Mouse (Mus musculus) c-Kit-positive CD71-negative TER-119-negative erythroid progenitor cells, embryonic 14.5 days (primary cell): ENCODE measurements around the gene Sohlh1.

Experiments used
- DNase-seq: peaks from one replicate; pipeline ENCODE4 v3.0.0-alpha.2; 2013; ENCODE audit warnings: low read depth

The Sohlh1 gene

DNA sequence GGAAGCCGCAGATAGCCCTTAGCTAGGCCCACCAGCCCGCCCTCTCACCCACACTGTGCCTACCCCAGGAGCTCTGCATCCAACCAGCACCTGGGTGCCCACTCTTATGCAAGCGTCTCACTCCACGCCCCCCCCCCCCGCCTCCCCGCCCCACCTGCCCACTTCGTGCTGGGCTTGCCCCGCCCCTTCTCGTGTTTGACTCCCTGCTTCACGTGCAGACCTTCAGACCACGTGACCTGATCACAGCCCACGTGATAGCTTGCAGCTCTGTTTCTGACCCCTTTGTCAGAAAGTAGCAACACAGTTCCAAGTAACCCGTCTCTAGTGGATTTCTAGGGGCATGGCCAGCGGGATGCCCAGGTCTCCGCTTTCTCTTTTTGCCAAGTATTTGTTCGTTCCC, at the start of gene Sohlh1:
Gene Sohlh1 (minus strand): TSS at position 23 of the 400 bp plus-strand sequence.
- no peak for DNase-seq

DNA sequence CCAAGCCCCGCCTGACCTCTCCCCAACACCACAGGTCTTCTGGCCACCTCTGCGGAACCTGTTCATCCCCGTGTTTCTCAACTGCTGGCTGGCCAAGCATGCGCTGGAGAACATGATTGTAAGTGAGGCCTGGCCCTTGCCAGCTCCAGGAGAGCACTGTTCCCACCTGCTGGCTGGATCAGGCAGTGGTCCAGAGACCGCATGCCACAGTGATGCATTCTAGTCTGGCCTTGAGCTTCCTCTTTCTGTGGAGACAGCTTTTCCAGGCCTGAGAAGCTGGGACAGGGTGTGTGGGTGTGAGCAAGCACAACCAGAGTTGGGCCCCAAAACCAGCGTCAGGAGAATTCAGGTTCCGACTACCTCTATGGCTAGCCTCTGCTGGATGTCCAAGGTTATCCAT, 45.4 kb upstream of the Sohlh1 start:
- no peak for DNase-seq

GRCm38 (mm10) chr2:25888144-25888543, 41.1 kb upstream of the Sohlh1 start:
- no peak for DNase-seq

- DNase-seq = no peak
Measured at GRCm38 (mm10) chr2:25887226-25887625, 40.2 kb upstream of the Sohlh1 start.

DNA sequence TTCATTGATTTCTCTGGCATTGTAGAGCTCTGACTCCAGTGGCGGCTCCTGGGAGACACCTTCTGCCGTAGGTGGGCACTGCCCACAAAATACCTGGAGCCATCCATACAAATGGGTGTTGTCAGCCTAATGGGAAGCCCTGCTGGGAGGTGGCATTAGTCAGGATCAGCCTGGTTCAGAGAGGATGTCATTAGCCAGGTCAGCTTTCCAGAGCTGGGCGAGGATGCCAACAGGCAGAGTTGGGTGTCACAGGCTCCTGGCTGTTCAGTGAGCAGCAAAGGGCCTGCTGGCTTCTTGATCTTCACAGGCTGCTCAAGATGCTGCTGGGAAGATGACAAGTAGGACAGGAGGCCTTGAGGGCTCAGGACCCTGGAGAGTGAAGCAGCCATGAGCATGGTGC, 37.7 kb upstream of the Sohlh1 start:
- no peak for DNase-seq

DNA sequence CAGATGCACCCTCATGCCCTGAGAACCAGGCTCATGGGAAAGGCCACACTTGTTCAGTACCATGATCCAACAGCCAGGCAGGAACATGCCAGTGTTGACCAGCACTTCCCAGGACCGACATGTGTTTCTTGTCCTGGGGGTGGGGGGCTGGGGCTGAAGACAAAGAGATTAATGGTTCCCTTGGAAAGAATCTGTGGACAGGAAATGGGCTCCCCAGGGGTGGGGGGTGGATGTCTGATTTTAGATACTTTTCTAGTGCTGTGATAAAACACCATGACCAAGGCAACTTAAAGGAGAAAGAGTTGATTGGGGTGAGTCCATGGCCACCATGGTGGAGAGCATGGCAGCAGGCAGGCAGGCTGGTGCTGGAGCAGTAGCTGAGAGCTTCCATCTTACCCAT, 35.2 kb upstream of the Sohlh1 start:
- DNase-seq = no peak

DNA sequence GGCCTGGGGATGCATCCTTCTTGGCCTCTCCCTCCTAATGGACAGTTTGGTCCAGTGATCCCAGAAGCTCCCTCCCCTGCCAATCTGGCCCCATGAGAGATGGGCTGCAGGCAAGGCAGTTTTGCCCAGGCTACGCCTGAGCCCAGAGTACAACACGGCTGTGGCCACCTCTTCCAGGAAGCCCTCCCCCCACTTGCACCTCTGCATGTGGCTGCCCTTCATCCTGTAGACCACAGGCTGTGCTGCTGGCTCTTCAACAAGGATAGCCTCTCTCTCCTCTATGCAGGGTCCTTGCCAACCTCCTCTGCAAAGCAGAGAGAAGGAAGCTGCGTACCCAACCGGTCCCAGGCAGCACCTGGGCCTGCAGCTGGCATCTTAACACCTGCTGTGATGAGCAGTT, 32.0 kb upstream of the Sohlh1 start:
- DNase-seq = no peak

DNA sequence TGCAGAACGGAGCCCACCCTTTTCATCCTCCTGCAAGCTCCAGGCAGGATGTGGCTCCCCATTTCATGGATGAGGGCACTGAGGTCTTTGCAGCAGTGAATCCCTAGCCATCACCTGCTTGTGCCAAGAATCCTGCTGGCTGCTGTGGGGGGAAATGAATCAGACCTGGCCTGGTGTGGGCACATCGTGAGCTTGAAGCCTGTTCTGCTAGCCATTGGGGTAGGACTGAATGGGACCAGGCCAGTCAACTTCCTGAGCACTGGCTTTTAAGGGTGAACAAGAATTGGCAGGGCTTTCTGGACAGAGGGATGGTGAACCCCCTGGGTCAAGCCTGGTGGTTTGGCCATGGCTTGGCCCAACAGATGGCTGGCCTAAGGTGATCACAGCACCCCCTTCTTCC, 31.5 kb upstream of the Sohlh1 start:
- DNase-seq = no peak

GRCm38 (mm10) chr2:25877736-25878268, 30.8 kb upstream of the Sohlh1 start:
- no peak for DNase-seq

DNA sequence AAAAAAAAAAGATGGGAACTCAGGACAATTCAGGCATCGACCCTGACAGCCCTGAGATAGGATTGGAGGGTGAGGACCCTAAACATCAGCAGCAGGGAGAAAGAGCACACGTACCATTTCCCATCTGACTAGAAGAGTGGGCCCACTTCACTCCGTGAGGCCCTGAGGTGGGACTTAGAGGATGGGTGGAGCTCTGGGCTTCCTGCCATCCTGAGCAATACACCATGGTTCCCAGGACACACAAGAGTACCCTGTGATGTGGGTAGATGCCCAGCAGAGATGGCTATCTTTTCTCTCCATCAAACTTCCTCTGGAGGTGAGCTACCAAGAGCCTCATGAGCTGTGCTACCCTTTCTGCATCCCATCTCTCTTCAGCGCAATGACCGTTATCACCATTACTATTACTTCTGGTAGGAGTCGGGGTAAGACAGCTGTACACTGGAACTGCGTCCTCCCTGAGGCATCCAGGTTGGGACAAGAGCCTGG, 30.2 kb upstream of the Sohlh1 start:
- no peak for DNase-seq

DNA sequence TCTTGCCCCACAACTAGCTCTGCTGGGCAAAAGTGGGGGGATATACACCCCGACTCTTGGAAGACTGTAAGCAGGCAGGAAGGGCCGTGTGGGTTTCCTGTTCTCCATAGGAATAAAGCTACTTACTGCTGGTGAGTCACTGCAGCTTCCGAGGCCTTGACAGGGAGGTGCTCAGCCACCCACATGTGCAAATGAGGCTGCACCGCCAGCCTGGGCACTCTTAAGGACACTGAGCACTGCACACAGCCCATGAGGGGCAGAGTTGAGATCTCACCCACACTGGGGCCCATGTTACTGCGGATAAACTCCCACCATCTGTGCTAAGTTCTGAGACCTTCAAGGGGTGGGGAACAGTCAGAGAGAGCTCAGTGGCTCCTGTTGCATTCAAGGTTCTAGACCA, 19.6 kb upstream of the Sohlh1 start:
- no peak for DNase-seq

- no peak for DNase-seq
Measured at GRCm38 (mm10) chr2:25865412-25865811, 18.4 kb upstream of the Sohlh1 start.

- DNase-seq = no peak
Measured at GRCm38 (mm10) chr2:25864230-25864629, 17.2 kb upstream of the Sohlh1 start.

GRCm38 (mm10) chr2:25863337-25864131, 16.5 kb upstream of the Sohlh1 start, which contains the start of gene Kcnt1:
Kcnt1 (plus strand) TSS chr2:25863734.
- no peak for DNase-seq

DNA sequence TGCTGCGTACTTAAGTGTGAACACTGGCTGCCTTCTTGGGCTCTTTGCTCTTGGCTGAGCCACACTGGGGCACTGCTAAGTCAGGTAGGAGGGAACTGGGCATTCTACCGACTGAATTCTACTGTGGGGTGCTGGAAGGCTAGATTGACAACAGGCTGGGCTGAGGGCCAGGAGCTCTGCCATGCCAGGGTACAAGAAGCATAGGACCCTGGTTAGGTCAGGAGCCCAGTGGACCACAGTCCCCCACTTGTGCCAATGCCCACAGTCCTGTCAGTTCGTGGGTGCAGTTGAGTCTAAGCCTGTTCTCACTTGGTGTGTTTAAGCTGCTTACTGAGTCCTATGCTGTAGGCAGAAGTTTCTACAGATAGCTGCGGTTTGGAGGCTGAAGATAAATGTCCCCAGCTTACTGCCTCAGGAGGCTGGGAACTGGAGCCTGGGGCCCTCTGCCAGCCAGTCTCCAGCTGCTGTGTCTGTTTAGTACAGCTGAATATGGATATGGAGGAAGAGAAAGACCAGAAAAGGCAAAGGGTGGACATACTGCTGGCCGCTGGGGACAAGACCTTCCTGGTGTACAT, 15.7 kb upstream of the Sohlh1 start:
- DNase-seq = no peak

DNA sequence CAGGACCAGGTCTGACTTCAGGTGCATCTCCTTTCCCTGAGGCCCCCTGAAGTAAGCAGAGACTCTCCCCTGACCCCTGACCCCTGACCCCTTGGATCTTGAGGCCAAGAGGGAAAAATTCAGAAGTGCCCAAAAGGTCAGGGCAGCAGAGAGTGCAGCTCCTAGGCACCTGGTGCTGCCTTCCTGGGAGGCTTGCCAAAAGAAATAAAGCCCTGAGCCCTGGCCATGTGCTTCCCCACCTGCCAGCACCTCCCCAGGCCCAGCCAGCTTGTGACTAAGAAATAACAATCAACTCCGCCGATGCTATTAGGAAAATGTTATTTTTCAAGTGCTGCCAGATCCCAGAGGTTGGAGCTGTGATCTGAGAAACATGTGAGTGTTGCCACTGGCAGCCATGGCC, 15.0 kb upstream of the Sohlh1 start:
- DNase-seq = no peak

- no peak for DNase-seq
Measured at GRCm38 (mm10) chr2:25859891-25860290, 12.8 kb upstream of the Sohlh1 start.

GRCm38 (mm10) chr2:25853998-25854397, 7.0 kb upstream of the Sohlh1 start:
- DNase-seq = no peak

DNA sequence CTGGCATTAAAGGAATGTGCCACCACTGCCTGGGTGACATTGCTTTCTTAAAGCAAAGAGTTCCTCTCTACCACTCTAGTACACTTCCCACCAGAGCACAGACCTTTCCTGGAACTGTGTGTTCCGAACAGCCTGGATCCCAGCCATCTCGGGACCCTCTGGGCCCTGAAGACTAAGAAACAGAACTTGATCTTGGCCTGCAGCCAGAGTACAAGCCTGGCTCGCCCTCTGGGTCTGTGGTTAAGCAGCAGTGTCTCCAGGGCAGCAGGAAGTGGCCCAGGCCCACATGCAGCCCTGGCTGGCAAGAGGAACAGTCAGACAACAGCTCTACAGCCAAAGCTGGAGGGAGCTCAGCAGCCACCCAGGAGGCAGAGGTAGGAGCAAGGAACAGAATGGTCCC, 5.6 kb upstream of the Sohlh1 start:
- DNase-seq = no peak

GRCm38 (mm10) chr2:25850330-25850729, 3.3 kb upstream of the Sohlh1 start:
- peak; percentile 16 for DNase-seq

DNA sequence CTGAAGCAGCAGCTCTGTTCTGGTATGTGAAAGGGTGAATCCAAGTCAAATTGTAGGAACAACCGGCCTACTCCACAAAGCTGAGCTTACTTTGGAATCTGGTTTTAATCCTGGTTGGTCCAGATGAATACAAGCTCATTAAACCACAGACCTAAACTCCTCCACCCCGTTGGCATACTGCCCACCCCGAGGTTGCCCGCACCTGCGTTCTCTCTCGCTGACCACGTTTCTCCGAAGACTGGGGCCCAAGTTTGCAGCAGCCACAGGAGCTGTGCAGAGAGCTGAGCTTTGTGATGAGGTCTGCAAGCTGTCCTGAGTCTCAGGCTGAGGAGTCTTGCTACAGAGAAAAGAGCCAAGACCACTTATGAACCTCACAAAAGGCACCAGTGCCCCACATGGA, 532 bp downstream of the Sohlh1 start:
- no peak for DNase-seq

- DNase-seq = no peak
Measured at GRCm38 (mm10) chr2:25844097-25844496, 3.0 kb downstream of the Sohlh1 start.

GRCm38 (mm10) chr2:25842758-25843157, 4.3 kb downstream of the Sohlh1 start:
- no peak for DNase-seq
